Mouse (Mus musculus) bone marrow, adult 2 months (tissue): ENCODE results near the gene Cttn. TPM values are rescaled to one million over a fixed set of nuclear protein-coding genes. Genes with fewer than 3 reads are reported as not detected.

Source experiments
- H3K27ac ChIP-seq: fragments of 200-500 bp; 2 replicates; pipeline ENCODE4 v1.5.1; 2012; ENCODE audit warnings: low read depth, mild to moderate bottlenecking, control low read depth, inconsistent platforms, low read length; ENCODE audit not compliant: control insufficient read depth, poor library complexity, insufficient read depth
- H3K4me1 ChIP-seq: fragments of 200-500 bp; 2 replicates; pipeline ENCODE4 v1.6.1; 2011; ENCODE audit warnings: low read length; ENCODE audit not compliant: control insufficient read depth, insufficient read depth
- H3K4me3 ChIP-seq: fragments of 200-500 bp; replicated peaks from 2 replicates; pipeline ENCODE3; 2011; ENCODE audit warnings: mild to moderate bottlenecking, low read depth, low read length, control low read depth; ENCODE audit not compliant: control insufficient read depth
- CTCF ChIP-seq: fragments of 200-500 bp; IDR thresholded peaks from 2 replicates; pipeline ENCODE4 v1.5.1; 2011; ENCODE audit warnings: low read length, control low read depth; ENCODE audit not compliant: control insufficient read depth, insufficient read depth
- POLR2A ChIP-seq: fragments of 200-500 bp; IDR thresholded peaks from 2 replicates; pipeline ENCODE4 v1.6.1; 2011; ENCODE audit warnings: low read depth, mild to moderate bottlenecking, control low read depth, low read length, borderline replicate concordance; ENCODE audit not compliant: control insufficient read depth
- WGBS: fragments of 180-500 bp; shearing (Covaris S2); methylation state at CpG from one replicate; pipeline ENCODE4 v1.1.7; 2018; 5-methylcytosine and 5-hydroxymethylcytosine counted together
- polyA plus RNA-seq: library from polyadenylated mRNA; stranded (reverse); fragments of >200 nt; gene quantifications from 2 replicates; pipeline ENCODE4 v1.2.4, GENCODE M21; 2011; ENCODE audit warnings: low replicate concordance; ENCODE audit not compliant: missing spikeins, insufficient read depth, insufficient read length

Gene Cttn
- polyA plus RNA-seq, 1 experiment = 37.5 TPM

DNA sequence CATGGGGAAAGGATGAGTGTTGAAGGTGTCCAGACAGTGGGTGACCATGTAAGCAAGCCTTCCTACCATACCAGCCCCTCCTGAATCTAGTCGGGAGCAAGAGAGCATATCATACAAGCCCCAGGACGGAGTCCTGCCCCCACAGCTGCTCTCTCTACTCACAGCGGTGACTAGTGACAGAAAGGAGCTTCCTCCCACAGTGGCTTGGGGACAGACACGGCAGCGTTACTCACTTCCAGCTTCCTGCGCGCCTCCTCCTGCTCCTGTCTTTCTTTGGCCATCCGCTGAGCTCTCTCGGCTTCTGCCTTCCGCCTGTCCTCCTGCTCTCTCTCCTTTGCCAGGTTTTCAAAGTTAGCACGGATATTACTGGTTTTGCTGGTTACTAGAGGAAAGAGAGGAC, 29.3 kb downstream of the Cttn start:
- Histone ChIP-seq H3K4me3 (no peak overlapping the region), H3K4me1 (no peaks in the 10 kb centered on the region; the same call in 1 of the 2 replicates)
- 88% methylated on average over 11 of the region's 11 CpGs for WGBS

DNA sequence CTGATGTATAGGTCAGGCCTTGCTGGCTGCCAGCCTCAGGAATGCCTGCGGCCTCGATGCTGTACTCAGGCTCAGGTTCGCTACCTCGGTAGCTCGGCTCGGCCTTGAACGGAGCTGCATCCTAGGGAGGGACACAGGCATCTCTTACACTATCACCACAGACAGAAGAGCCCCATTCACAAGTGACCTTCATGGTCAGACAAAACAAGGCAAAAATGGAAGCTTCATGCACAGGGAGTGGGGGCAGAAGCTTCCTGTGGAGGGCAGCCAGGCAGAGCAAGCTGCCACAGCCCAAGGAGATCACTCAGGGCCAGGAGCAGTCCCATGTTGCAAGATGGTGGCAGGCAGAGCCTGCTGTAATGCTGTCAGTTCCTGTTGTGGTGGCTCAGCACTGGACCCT, 32.0 kb downstream of the Cttn start:
- Histone ChIP-seq H3K27ac (no peak overlapping the region), H3K4me1 (no peaks in the 10 kb centered on the region), H3K4me3 (no peak overlapping the region)
- WGBS = 94% methylated on average over 7 of the region's 7 CpGs
- TF ChIP-seq POLR2A (no peak), CTCF (no peak)

More for the DNA sequence above, 29.3 kb downstream of the Cttn start:
- TF ChIP-seq CTCF (no peak), POLR2A (no peak)
- no peak overlapping the region for H3K27ac ChIP-seq

DNA sequence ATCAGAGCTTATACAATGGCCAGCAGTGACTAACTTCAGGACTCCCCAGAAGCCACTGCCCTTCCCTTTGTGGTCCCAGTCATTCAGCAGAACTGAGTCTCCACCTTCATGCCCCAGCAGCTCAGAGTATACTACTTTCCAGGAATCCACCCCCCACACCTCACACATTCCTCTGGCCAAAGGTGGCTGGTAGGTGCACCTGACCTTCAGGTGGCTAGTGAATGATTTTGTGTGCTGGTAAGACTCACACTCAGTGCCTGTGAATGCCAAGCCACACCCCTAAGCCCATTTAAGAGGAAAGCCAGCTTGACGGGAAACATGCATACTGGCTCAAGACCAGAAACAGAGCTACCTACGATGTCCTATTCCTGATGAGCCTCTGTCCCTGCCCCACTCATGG, 37.9 kb downstream of the Cttn start:
- WGBS = 65% methylated on average over 2 of the region's 2 CpGs
- H3K4me1 ChIP-seq = no peaks in the 10 kb centered on the region
- no peak overlapping the region for H3K4me3 ChIP-seq
- TF ChIP-seq POLR2A (no peak), CTCF (no peak)
- no peak overlapping the region for H3K27ac ChIP-seq

DNA sequence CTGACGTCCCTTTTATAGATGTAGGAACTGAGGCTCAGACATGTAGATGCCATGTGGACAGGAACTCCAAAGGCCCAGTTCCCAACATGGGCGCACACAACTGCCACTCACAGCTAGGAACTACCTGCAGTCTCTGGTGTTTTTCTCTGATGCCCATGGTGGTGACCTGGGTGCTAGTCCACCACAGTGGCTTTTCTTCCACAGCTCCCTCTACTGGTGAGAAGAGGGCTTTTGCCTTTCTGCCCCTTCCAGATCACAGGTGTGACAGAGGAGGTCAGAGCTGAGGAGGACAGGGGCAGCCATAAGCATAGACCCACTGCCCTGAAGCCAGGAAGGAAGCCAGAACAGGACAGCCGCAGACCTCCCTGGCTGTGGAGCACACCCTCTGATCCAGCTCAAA, 43.3 kb downstream of the Cttn start:
- Histone ChIP-seq H3K4me1 (no peaks in the 10 kb centered on the region), H3K27ac (no peak overlapping the region), H3K4me3 (no peak overlapping the region)
- 68% methylated on average over 3 of the region's 3 CpGs for WGBS
- no peak for TF ChIP-seq POLR2A
- peak; percentile 51 for TF ChIP-seq CTCF

DNA sequence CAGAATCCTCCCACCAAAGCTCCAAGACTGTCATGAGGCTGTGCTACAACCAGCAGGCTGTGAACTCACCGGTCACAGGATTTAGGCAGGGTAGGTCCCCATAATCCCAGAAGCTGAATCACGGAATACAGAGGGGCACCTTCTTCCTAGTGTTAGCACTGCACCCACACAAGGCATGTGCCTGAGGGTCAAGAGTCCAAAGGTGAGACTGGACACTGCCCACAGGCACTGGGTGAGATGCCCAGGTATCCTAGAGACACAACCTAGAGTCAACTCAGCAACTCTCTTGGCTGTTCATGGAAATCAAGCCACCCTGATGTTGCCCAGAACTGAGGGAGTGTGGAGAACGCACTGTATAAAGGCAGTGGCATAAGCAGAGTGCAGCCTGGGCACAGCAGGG, 44.2 kb downstream of the Cttn start:
- no peak overlapping the region for H3K4me3 ChIP-seq
- TF ChIP-seq CTCF (no peak), POLR2A (no peak)
- WGBS = 82% methylated on average over 3 of the region's 3 CpGs
- H3K4me1 ChIP-seq = no peaks in the 10 kb centered on the region
- H3K27ac ChIP-seq = no peak overlapping the region

DNA sequence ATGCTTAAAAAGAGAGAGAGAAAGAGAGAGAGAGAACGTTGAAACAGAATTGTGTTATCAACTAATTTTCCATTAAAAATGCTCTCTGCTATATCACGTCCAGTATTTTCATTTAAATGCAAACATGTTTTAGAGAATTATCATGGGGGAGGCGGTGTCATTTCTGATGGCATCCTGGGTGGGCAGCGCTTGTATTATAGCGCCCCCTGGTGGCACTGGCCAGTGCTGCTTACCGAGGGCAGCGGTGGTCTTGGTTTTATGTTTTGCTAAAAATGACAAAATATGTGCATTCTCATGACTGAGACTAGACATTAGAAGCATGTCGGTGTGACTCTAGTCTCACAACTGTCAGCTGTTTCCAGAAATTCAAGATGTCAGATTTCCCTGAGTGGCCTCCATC, 44.9 kb downstream of the Cttn start:
- TF ChIP-seq POLR2A (no peak), CTCF (peak; percentile 80)
- Histone ChIP-seq H3K27ac (no peak overlapping the region), H3K4me3 (no peak overlapping the region), H3K4me1 (no peaks in the 10 kb centered on the region)
- WGBS = 14% methylated on average over 8 of the region's 8 CpGs

DNA sequence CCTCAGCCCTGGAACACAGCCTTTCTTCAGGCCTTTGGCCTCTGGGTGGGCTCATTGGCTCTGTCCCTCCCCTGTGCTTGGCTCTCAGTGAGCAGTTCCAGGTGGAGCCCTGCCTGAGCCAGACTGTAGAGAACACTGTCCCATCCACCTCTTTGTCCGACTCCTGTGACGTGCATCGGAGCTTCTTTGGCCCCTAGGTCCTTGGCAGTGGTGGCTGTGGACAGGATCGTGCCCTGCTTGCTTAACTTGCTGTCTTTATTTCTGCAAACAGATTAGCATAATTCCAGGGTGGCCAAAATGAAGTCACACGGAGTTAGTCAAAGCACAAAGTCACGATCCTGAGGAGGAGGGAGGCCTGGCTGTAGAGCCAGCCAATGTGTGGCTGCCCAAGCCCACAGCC, 49.3 kb downstream of the Cttn start:
- 76% methylated on average over 6 of the region's 6 CpGs for WGBS
- Histone ChIP-seq H3K4me3 (no peak overlapping the region), H3K4me1 (no peaks in the 10 kb centered on the region), H3K27ac (no peak overlapping the region)
- no peak for TF ChIP-seq CTCF
- no peak for TF ChIP-seq POLR2A

DNA sequence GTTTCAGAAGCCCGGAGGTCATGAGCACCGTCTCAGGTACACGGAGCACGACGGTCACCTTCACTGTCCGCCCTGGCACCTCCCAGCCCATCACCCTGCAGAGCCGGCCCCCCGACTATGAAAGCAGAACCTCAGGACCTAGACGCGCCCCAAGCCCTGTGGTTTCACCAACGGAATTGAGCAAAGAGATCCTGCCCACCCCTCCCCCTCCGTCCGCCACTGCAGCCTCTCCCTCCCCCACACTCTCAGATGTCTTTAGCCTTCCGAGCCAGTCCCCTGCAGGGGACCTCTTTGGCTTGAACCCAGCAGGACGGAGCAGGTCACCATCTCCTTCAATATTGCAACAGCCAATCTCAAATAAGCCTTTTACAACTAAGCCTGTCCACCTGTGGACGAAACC, 50.3 kb downstream of the Cttn start:
- 9% methylated on average over 16 of the region's 16 CpGs for WGBS
- no peak overlapping the region for H3K4me3 ChIP-seq
- no peak for TF ChIP-seq POLR2A
- TF ChIP-seq CTCF = no peak
- no peaks in the 10 kb centered on the region for H3K4me1 ChIP-seq
- no peak overlapping the region for H3K27ac ChIP-seq

DNA sequence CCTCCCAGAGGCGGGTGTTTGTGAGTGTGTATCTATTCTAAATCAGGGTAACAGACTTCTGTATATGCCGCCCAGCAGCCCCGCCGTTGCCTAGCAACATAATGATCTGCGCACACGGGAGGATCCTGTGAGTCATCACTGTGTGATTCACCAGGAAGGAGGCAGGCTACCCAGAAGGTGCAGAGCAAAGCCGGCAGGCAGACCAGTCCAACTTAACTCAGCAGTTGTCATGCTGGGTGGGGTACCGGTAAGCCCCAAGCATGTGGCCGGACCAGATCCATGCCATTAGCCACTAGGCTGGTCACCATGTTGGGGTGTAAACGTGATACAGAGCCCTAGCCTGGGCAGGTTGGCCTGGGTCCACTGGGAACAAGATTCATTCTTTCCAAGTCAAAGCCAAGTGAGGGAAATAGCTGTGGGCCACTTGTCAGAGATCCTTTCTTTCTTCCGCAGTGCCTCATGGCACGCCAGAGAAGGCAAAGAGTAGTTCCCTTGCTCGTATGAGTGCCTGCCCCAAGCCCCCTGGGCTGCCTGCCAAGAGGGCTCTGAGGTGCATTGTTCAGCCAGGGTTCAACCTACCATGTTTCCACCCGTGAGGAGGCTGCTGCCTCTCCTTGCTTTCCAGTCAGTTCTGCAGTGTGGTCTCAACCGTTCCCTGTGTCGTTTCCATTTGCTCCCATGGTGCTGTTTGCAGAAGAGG, 53.0 kb downstream of the Cttn start:
- WGBS = 38% methylated on average over 16 of the region's 16 CpGs
- Histone ChIP-seq H3K4me3 (no peak overlapping the region), H3K27ac (no peak overlapping the region), H3K4me1 (no peaks in the 10 kb centered on the region)
- TF ChIP-seq CTCF (no peak), POLR2A (no peak)

DNA sequence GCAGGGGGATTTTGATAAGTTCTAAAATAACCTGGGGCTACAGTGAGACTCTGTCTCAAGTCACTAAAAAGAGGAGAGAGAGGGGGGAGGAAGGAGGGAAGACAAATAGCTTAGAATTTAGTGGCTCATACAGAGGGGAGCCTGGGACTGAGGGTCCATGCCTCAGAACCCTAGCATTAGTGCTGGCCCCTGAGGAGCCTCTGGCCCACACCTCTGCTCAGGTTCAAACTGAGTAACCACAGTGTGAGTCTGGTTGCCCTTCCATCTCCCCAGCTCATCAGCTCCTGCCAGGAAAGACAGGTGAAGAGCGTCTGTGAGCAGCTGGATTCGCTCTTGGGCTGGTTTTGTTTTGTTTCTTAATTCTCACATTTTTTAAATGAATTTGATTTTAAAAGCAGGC, 53.6 kb downstream of the Cttn start:
- TF ChIP-seq POLR2A (no peak), CTCF (no peak)
- Histone ChIP-seq H3K27ac (no peak overlapping the region), H3K4me1 (no peaks in the 10 kb centered on the region), H3K4me3 (no peak overlapping the region)
- 67% methylated on average over 2 of the region's 2 CpGs for WGBS
